Mouse (Mus musculus) CH12.LX (cell line): Measurements from ENCODE around the gene Fibp. TPM values are rescaled to one million over a fixed set of nuclear protein-coding genes. Genes with fewer than 3 reads are reported as not detected.

Experiments used
- DNase-seq: peaks from one replicate; pipeline ENCODE4 v3.0.0-alpha.2; 2013; ENCODE audit errors: extremely low read depth
- H3K27ac ChIP-seq: 2 replicates; pipeline ENCODE4 v1.5.1; 2012; ENCODE audit warnings: low read depth, mild to moderate bottlenecking, control low read depth, moderate library complexity; ENCODE audit not compliant: insufficient read depth
- H3K27me3 ChIP-seq: replicated peaks from 2 replicates; pipeline ENCODE3; 2012; ENCODE audit warnings: inconsistent platforms
- H3K36me3 ChIP-seq, 2 experiments: replicated peaks in 1 of 2; 2 replicates each; pipeline versions ENCODE3 to v1.6.1; 2012; ENCODE audit warnings: inconsistent platforms in 1 of 2, low read length in 1 of 2, mild to moderate bottlenecking in 1 of 2, mixed read lengths in 1 of 2, moderate library complexity in 1 of 2; ENCODE audit not compliant: control insufficient read depth in 1 of 2, insufficient read depth in 1 of 2
- H3K4me1 ChIP-seq, 2 experiments: 2 replicates each; pipeline ENCODE4 v1.6.1; 2012; ENCODE audit warnings: inconsistent platforms in 1 of 2, moderate library complexity in 1 of 2; ENCODE audit not compliant: insufficient read depth in 2 of 2, control insufficient read depth in 1 of 2
- H3K4me2 ChIP-seq: 2 replicates; pipeline ENCODE4 v1.6.1; 2012; ENCODE audit warnings: low read depth, mild to moderate bottlenecking, control low read depth; ENCODE audit not compliant: poor library complexity, insufficient read depth, severe bottlenecking
- H3K4me3 ChIP-seq, 3 experiments: fragments of 150-350 bp in 1 of 3; sonication (generic) in 1 of 3; replicated peaks in 1 of 3; 2 replicates each; pipeline versions ENCODE3 to v1.5.1; 2011 to 2012; ENCODE audit warnings: low read depth in 2 of 3, low read length in 2 of 3, mild to moderate bottlenecking in 2 of 3, moderate library complexity in 2 of 3, control low read depth in 1 of 3, improper control_type of control experiment in 1 of 3, inconsistent platforms in 1 of 3, mixed read lengths in 1 of 3; ENCODE audit not compliant: poor library complexity in 1 of 3
- H3K79me2 ChIP-seq: replicated peaks from 2 replicates; pipeline ENCODE4 v1.6.1; 2012; ENCODE audit warnings: mild to moderate bottlenecking, moderate library complexity; ENCODE audit not compliant: control insufficient read depth, poor library complexity, insufficient read depth, severe bottlenecking; ENCODE audit errors: extremely low read depth
- H3K9ac ChIP-seq: 2 replicates; pipeline ENCODE4 v1.6.1; 2012; ENCODE audit warnings: low read depth, mild to moderate bottlenecking, control low read depth, moderate library complexity; ENCODE audit not compliant: insufficient read depth
- H3K9me3 ChIP-seq: replicated peaks from 2 replicates; pipeline ENCODE3; 2012; ENCODE audit warnings: low read length, inconsistent platforms, mixed read lengths
- BHLHE40 ChIP-seq: IDR thresholded peaks from 2 replicates; pipeline ENCODE4 v1.6.1; 2011; ENCODE audit warnings: mild to moderate bottlenecking, low read depth, low read length, improper control_type of control experiment
- CHD1 ChIP-seq: IDR thresholded peaks from 2 replicates; pipeline ENCODE4 v1.6.1; 2012; ENCODE audit warnings: low read depth, low read length, improper control_type of control experiment, inconsistent platforms
- CHD2 ChIP-seq: IDR thresholded peaks from 2 replicates; pipeline ENCODE4 v1.6.1; 2011; ENCODE audit warnings: low read length, improper control_type of control experiment
- CTCF ChIP-seq, 2 experiments: IDR thresholded peaks in 1 of 2; conservative IDR thresholded peaks in 1 of 2; 2 replicates each; pipeline ENCODE4 v1.5.1; 2011 to 2012; ENCODE audit warnings: low read depth in 2 of 2, low read length in 2 of 2, improper control_type of control experiment in 1 of 2, inconsistent platforms in 1 of 2, mild to moderate bottlenecking in 1 of 2, moderate library complexity in 1 of 2
- E2F4 ChIP-seq: IDR thresholded peaks from 2 replicates; pipeline ENCODE4 v1.6.1; 2011; ENCODE audit warnings: low read depth, low read length, improper control_type of control experiment; ENCODE audit not compliant: insufficient replicate concordance
- ELF1 ChIP-seq: IDR thresholded peaks from 2 replicates; pipeline ENCODE4 v1.6.1; 2014; ENCODE audit warnings: low read depth, mild to moderate bottlenecking, inconsistent platforms, low read length, improper control_type of control experiment
- EP300 ChIP-seq: IDR thresholded peaks from 2 replicates; pipeline ENCODE4 v1.6.1; 2011; ENCODE audit warnings: low read length, improper control_type of control experiment
- HCFC1 ChIP-seq: IDR thresholded peaks from 2 replicates; pipeline ENCODE4 v1.6.1; 2012; ENCODE audit warnings: low read depth, mild to moderate bottlenecking, inconsistent platforms, low read length, improper control_type of control experiment
- IRF4 ChIP-seq: IDR thresholded peaks from 2 replicates; pipeline ENCODE4 v1.6.1; 2014; ENCODE audit warnings: low read depth, mild to moderate bottlenecking, inconsistent platforms, low read length, improper control_type of control experiment
- JUND ChIP-seq: conservative IDR thresholded peaks from 2 replicates; pipeline ENCODE4 v1.6.1; 2011; ENCODE audit warnings: low read depth, low read length, improper control_type of control experiment
- KAT2A ChIP-seq: IDR thresholded peaks from 2 replicates; pipeline ENCODE4 v1.6.1; 2012; ENCODE audit warnings: low read length, improper control_type of control experiment, inconsistent platforms; ENCODE audit not compliant: insufficient replicate concordance
- MAFK ChIP-seq: IDR thresholded peaks from 2 replicates; pipeline ENCODE4 v1.6.1; 2011; ENCODE audit warnings: low read length, improper control_type of control experiment; ENCODE audit not compliant: insufficient replicate concordance
- MAX ChIP-seq: IDR thresholded peaks from 2 replicates; pipeline ENCODE4 v1.6.1; 2011; ENCODE audit warnings: low read length, improper control_type of control experiment
- MAZ ChIP-seq: IDR thresholded peaks from 2 replicates; pipeline ENCODE4 v1.6.1; 2012; ENCODE audit warnings: low read depth, mild to moderate bottlenecking, inconsistent platforms, low read length, improper control_type of control experiment, moderate library complexity
- MEF2A ChIP-seq: IDR thresholded peaks from 2 replicates; pipeline ENCODE4 v1.6.1; 2014; ENCODE audit warnings: low read depth, mild to moderate bottlenecking, inconsistent platforms, low read length, improper control_type of control experiment, borderline replicate concordance
- MXI1 ChIP-seq: IDR thresholded peaks from 2 replicates; pipeline ENCODE4 v1.6.1; 2011; ENCODE audit warnings: mild to moderate bottlenecking, low read depth, low read length, improper control_type of control experiment
- MYC ChIP-seq: IDR thresholded peaks from 2 replicates; pipeline ENCODE4 v1.6.1; 2011; ENCODE audit warnings: low read depth, mild to moderate bottlenecking, improper control_type of control experiment, low read length
- NELFE ChIP-seq: IDR thresholded peaks from 2 replicates; pipeline ENCODE4 v1.6.1; 2011; ENCODE audit warnings: low read depth, low read length, improper control_type of control experiment
- NRF1 ChIP-seq: IDR thresholded peaks from 2 replicates; pipeline ENCODE4 v1.6.1; 2014; ENCODE audit warnings: low read depth, mild to moderate bottlenecking, inconsistent platforms, low read length, improper control_type of control experiment, moderate library complexity
- POLR2A ChIP-seq: IDR thresholded peaks from 2 replicates; pipeline ENCODE4 v1.6.1; 2011; ENCODE audit warnings: low read depth, mild to moderate bottlenecking, improper control_type of control experiment, low read length
- POLR2AphosphoS2 ChIP-seq: IDR thresholded peaks from 2 replicates; pipeline ENCODE4 v1.6.1; 2011; ENCODE audit warnings: low read depth, low read length, improper control_type of control experiment
- RAD21 ChIP-seq: IDR thresholded peaks from 2 replicates; pipeline ENCODE4 v1.6.1; 2011; ENCODE audit warnings: low read depth, mild to moderate bottlenecking, low read length, improper control_type of control experiment, moderate library complexity
- SMC3 ChIP-seq: IDR thresholded peaks from 2 replicates; pipeline ENCODE4 v1.6.1; 2011; ENCODE audit warnings: low read depth, low read length, improper control_type of control experiment
- TBP ChIP-seq: conservative IDR thresholded peaks from 2 replicates; pipeline ENCODE4 v1.6.1; 2011; ENCODE audit warnings: low read depth, low read length, improper control_type of control experiment
- TCF12 ChIP-seq: IDR thresholded peaks from 2 replicates; pipeline ENCODE4 v1.6.1; 2014; ENCODE audit warnings: low read depth, mild to moderate bottlenecking, inconsistent platforms, low read length, improper control_type of control experiment
- UBTF ChIP-seq: IDR thresholded peaks from 2 replicates; pipeline ENCODE4 v1.6.1; 2012; ENCODE audit warnings: low read depth, mild to moderate bottlenecking, inconsistent platforms, low read length, improper control_type of control experiment, moderate library complexity
- USF1 ChIP-seq: IDR thresholded peaks from 2 replicates; pipeline ENCODE4 v1.6.1; 2014; ENCODE audit warnings: low read depth, mild to moderate bottlenecking, inconsistent platforms, low read length, improper control_type of control experiment
- USF2 ChIP-seq: conservative IDR thresholded peaks from 2 replicates; pipeline ENCODE4 v1.6.1; 2011; ENCODE audit warnings: low read depth, low read length, improper control_type of control experiment
- ZC3H11A ChIP-seq: IDR thresholded peaks from 2 replicates; pipeline ENCODE4 v1.6.1; 2012; ENCODE audit warnings: low read depth, mild to moderate bottlenecking, inconsistent platforms, low read length, improper control_type of control experiment
- ZKSCAN1 ChIP-seq: IDR thresholded peaks from 2 replicates; pipeline ENCODE4 v1.6.1; 2012; ENCODE audit warnings: low read depth, inconsistent platforms, low read length, improper control_type of control experiment, borderline replicate concordance
- ZMIZ1 ChIP-seq: IDR thresholded peaks from 2 replicates; pipeline ENCODE4 v1.6.1; 2012; ENCODE audit warnings: low read depth, mild to moderate bottlenecking, inconsistent platforms, low read length, improper control_type of control experiment
- ZNF384 ChIP-seq: IDR thresholded peaks from 2 replicates; pipeline ENCODE4 v1.6.1; 2012; ENCODE audit warnings: low read depth, low read length, improper control_type of control experiment, inconsistent platforms
- dilution Hi-C: fragments of 300-500 bp; cut with MboI; formaldehyde crosslinking; loops from 2 replicates; pipeline ENCODE4 v1.14.3; 2020; ENCODE audit warnings: low sequenced_read_pairs; ENCODE audit not compliant: extremely low pct_unique_long_range_greater_than_20kb, extremely low pct_ligation_motif_present
- in situ Hi-C: fragments of 300-500 bp; cut with MboI; formaldehyde crosslinking; loops from 3 replicates; pipeline ENCODE4 v1.14.3; 2019; ENCODE audit warnings: low sequenced_read_pairs, low pct_ligation_motif_present, low pct_unique_long_range_greater_than_20kb, mixed read lengths
- polyA plus RNA-seq: library from polyadenylated mRNA; unstranded; fragments of >175 nt; gene quantifications from 2 replicates; pipeline ENCODE4 v1.2.1, GENCODE M21; 2012; ENCODE audit warnings: low read depth; ENCODE audit not compliant: insufficient read length
- total RNA-seq, 2 experiments: library from RNA; depleted of rRNA; stranded (reverse); fragments of 300-350 nt in 1 of 2; fragments of >200 nt in 1 of 2; gene quantifications; 2 replicates each; pipeline ENCODE4 v1.2.3; 2012 to 2014

Fibp gene
- total and polyA plus RNA-seq, 3 experiments: 29.1 to 74.9 (median 37.5) TPM

- Histone ChIP-seq H3K4me2 (peak overlapping the region; percentile 96), H3K9ac (peak overlapping the region; percentile 85), H3K9me3 (no peaks in the 10 kb centered on the region), H3K4me3 (peak overlapping the region; percentile 56 to 91 (median 77)), H3K36me3 (peaks cover 2 to 26% of the 10 kb centered on the region in 2 experiments), H3K79me2 (peaks cover 12% of the 10 kb centered on the region), H3K27ac (peak overlapping the region; percentile 52), H3K4me1 (peaks cover 9 to 35% of the 10 kb centered on the region in 2 experiments; a peak in 3 of 4 replicates), H3K27me3 (peaks cover 7% of the 10 kb centered on the region)
- dilution Hi-C loops: no loop called here
- peak; percentile 92 for DNase-seq
- peak; percentile 76; the same call in 1 of the 2 replicates for TF ChIP-seq POLR2AphosphoS2
- peak; percentile 73 for TF ChIP-seq ZMIZ1
- 0 out of 2 replicates have a peak, but pooled peaks have one; percentile 49 for TF ChIP-seq MAZ
- peak; percentile 66; the same call in 1 of the 2 replicates for TF ChIP-seq MXI1
- TF ChIP-seq KAT2A: no peak
- no peak for TF ChIP-seq ZC3H11A
- TF ChIP-seq MAFK: no peak
- TF ChIP-seq CTCF (conservative IDR thresholded peaks at IDR 0.05 in 1 of 2, IDR thresholded peaks at IDR 0.05 in 1 of 2; ENCODE audit: low read depth in 2 of 2, low read length in 2 of 2): peak in 1 of 2 experiments; percentile 35; a peak in 2 of 4 replicates
- TF ChIP-seq USF2: no peak
- TF ChIP-seq IRF4: no peak
- no peak for TF ChIP-seq SMC3
- no peak; the same call in 1 of the 2 replicates for TF ChIP-seq USF1
- TF ChIP-seq ELF1: no peak
- TF ChIP-seq ZKSCAN1: no peak
- TF ChIP-seq TBP: peak; percentile 66
- peak; percentile 91; the same call in 1 of the 2 replicates for TF ChIP-seq UBTF
- TF ChIP-seq CHD2: no peak
- TF ChIP-seq POLR2A: peak; percentile 96
- no peak for TF ChIP-seq E2F4
- TF ChIP-seq RAD21: no peak
- no peak; the same call in 1 of the 2 replicates for TF ChIP-seq BHLHE40
- TF ChIP-seq CHD1: no peak
- TF ChIP-seq TCF12: peak; percentile 36; the same call in 1 of the 2 replicates
- no peak for TF ChIP-seq EP300
- no peak for TF ChIP-seq ZNF384
- TF ChIP-seq MYC: peak; percentile 28; the same call in 1 of the 2 replicates
- TF ChIP-seq MAX: peak; percentile 85
- peak; percentile 94 for TF ChIP-seq NELFE
- TF ChIP-seq HCFC1: no peak; the same call in 1 of the 2 replicates
- TF ChIP-seq NRF1: peak; percentile 23; the same call in 1 of the 2 replicates
- TF ChIP-seq JUND: no peak
- no peak for TF ChIP-seq MEF2A
- in situ Hi-C loops: loop anchor here (5.0 kb wide), 1 partner anchor 35 kb away; the partner anchor contains the start of gene Cfl1
Measured at GRCm38 (mm10) chr19:5456922-5457745, 3.3 kb upstream of the Fibp start.
